Mouse (Mus musculus) myocyte (in vitro differentiated cells): Measurements from ENCODE around the gene Dgkz.

ENCODE experiments used
- CEBPB ChIP-seq: IDR thresholded peaks from 2 replicates; pipeline ENCODE4 v1.6.1; 2011; ENCODE audit warnings: mild to moderate bottlenecking, moderate library complexity; ENCODE audit not compliant: poor library complexity, insufficient read depth, severe bottlenecking
- MAX ChIP-seq: IDR thresholded peaks from one replicate; pipeline ENCODE4 v1.6.1; 2011; ENCODE audit warnings: low read depth, mild to moderate bottlenecking, control low read depth
- MYOG ChIP-seq, 3 experiments: IDR thresholded peaks; one replicate each; pipeline ENCODE4 v1.6.1; 2011; ENCODE audit warnings: control low read depth in 2 of 3, low read depth in 2 of 3, mild to moderate bottlenecking in 2 of 3; ENCODE audit not compliant: insufficient read length in 2 of 3, control insufficient read depth in 1 of 3, insufficient read depth in 1 of 3
- POLR2A ChIP-seq: IDR thresholded peaks from one replicate; pipeline ENCODE4 v1.6.1; 2011; ENCODE audit warnings: low read depth, mild to moderate bottlenecking, control low read depth, moderate library complexity; ENCODE audit not compliant: insufficient read length
- POLR2AphosphoS2 ChIP-seq: IDR thresholded peaks from one replicate; pipeline ENCODE4 v1.6.1; 2011; ENCODE audit warnings: low read depth, control low read depth; ENCODE audit not compliant: insufficient read length
- SRF ChIP-seq: IDR thresholded peaks from one replicate; pipeline ENCODE4 v1.6.1; 2011; ENCODE audit warnings: low read depth; ENCODE audit not compliant: control insufficient read depth, insufficient read length

- TF ChIP-seq POLR2A (no peak), MAX (no peak), MYOG (IDR thresholded peaks at IDR 0.05; ENCODE audit: control insufficient read depth in 1 of 3, insufficient read depth in 1 of 3, insufficient read length in 2 of 3, low read depth in 2 of 3) (peak; percentile 67 to 95 (median 77)), CEBPB (no peak), SRF (no peak), POLR2AphosphoS2 (no peak)
These were observed 26.8 kb downstream of the Dgkz start for GRCm38 (mm10) chr2:91948792-91949241.
